Mouse (Mus musculus): ENCODE data around the gene Pde11a. TPM values are rescaled to one million over a fixed set of nuclear protein-coding genes. Genes with fewer than 3 reads are reported as not detected.

Pde11a gene
- polyA plus RNA-seq, 1 experiment from 2014 or later = 0.18 TPM

- Histone ChIP-seq H3K4me1 (replicated peaks) (peaks cover 8% of the 10 kb centered on the region), H3K27me3 (no peaks in the 10 kb centered on the region), H3K27ac (no peak overlapping the region), H3K4me2 (no peak overlapping the region), H3K36me3 (no peaks in the 10 kb centered on the region), H3K9ac (no peak overlapping the region), H3K4me3 (no peak overlapping the region), H3K9me3 (replicated peaks) (no peaks in the 10 kb centered on the region)
- ATAC-seq (replicated peaks; ENCODE audit: insufficient number of reproducible peaks, insufficient read depth, low FRiP score, low read depth) = no peak
- WGBS = 46% methylated on average over 3 of the region's 3 CpGs
Observed at GRCm38 (mm10) chr2:76087170-76087569, 251.4 kb downstream of the Pde11a start.

- no peak overlapping the region for H3K4me3 ChIP-seq
- no peak overlapping the region for H3K9ac ChIP-seq
- no peaks in the 10 kb centered on the region for H3K27me3 ChIP-seq
- 75% methylated on average over 4 of the region's 4 CpGs for WGBS
- no peaks in the 10 kb centered on the region for H3K9me3 ChIP-seq (replicated peaks)
- H3K36me3 ChIP-seq = no peaks in the 10 kb centered on the region
- H3K4me1 ChIP-seq (replicated peaks) = peaks cover 8% of the 10 kb centered on the region
- no peak overlapping the region for H3K4me2 ChIP-seq
- H3K27ac ChIP-seq = no peak overlapping the region
- no peak for ATAC-seq (replicated peaks; ENCODE audit: insufficient number of reproducible peaks, insufficient read depth, low FRiP score, low read depth)
Observed at GRCm38 (mm10) chr2:76084982-76085381, 253.6 kb downstream of the Pde11a start.

- no peaks in the 10 kb centered on the region for H3K36me3 ChIP-seq
- ATAC-seq (replicated peaks; ENCODE audit: insufficient number of reproducible peaks, insufficient read depth, low FRiP score, low read depth) = no peak
- no peaks in the 10 kb centered on the region for H3K27me3 ChIP-seq
- H3K9ac ChIP-seq = no peak overlapping the region
- no peaks in the 10 kb centered on the region for H3K9me3 ChIP-seq (replicated peaks)
- H3K4me1 ChIP-seq (replicated peaks) = peaks cover 8% of the 10 kb centered on the region
- no peak overlapping the region for H3K4me2 ChIP-seq
- no peak overlapping the region for H3K27ac ChIP-seq
- H3K4me3 ChIP-seq = no peak overlapping the region
- 47% methylated on average over 3 of the region's 3 CpGs for WGBS
Observed at GRCm38 (mm10) chr2:76083901-76084300, 254.7 kb downstream of the Pde11a start.

- WGBS = 94% methylated on average over 2 of the region's 2 CpGs
- H3K4me1 ChIP-seq (replicated peaks) = peaks cover 5% of the 10 kb centered on the region
Observed at GRCm38 (mm10) chr2:76083396-76083795, 255.2 kb downstream of the Pde11a start.

GRCm38 (mm10) chr2:76081991-76082390, 256.6 kb downstream of the Pde11a start:
- H3K9me3 ChIP-seq (replicated peaks) = no peaks in the 10 kb centered on the region
- no peaks in the 10 kb centered on the region for H3K27me3 ChIP-seq
- H3K36me3 ChIP-seq = no peaks in the 10 kb centered on the region
- H3K27ac ChIP-seq = no peak overlapping the region
- no peak overlapping the region for H3K4me3 ChIP-seq
- no peak for ATAC-seq (replicated peaks; ENCODE audit: insufficient number of reproducible peaks, insufficient read depth, low FRiP score, low read depth)
- peaks cover 2% of the 10 kb centered on the region; the same call in 1 of the 2 replicates for H3K4me1 ChIP-seq (replicated peaks)
- no peak overlapping the region for H3K9ac ChIP-seq
- H3K4me2 ChIP-seq = no peak overlapping the region
- 41% methylated on average over 5 of the region's 5 CpGs for WGBS

More at GRCm38 (mm10) chr2:76083396-76083795, 255.2 kb downstream of the Pde11a start:
- no peaks in the 10 kb centered on the region for H3K36me3 ChIP-seq
- H3K9ac ChIP-seq = no peak overlapping the region
- H3K4me3 ChIP-seq = no peak overlapping the region
- no peaks in the 10 kb centered on the region for H3K27me3 ChIP-seq
- no peak overlapping the region for H3K4me2 ChIP-seq
- no peak for ATAC-seq (replicated peaks; ENCODE audit: insufficient number of reproducible peaks, insufficient read depth, low FRiP score, low read depth)
- no peaks in the 10 kb centered on the region for H3K9me3 ChIP-seq (replicated peaks)
- no peak overlapping the region for H3K27ac ChIP-seq

- H3K36me3 ChIP-seq = no peaks in the 10 kb centered on the region
- WGBS = 55% methylated on average over 3 of the region's 3 CpGs
- no peaks in the 10 kb centered on the region for H3K9me3 ChIP-seq (replicated peaks)
- no peaks in the 10 kb centered on the region for H3K27me3 ChIP-seq
- peaks cover 2% of the 10 kb centered on the region; the same call in 1 of the 2 replicates for H3K4me1 ChIP-seq (replicated peaks)
- H3K27ac ChIP-seq = no peak overlapping the region
- H3K9ac ChIP-seq = no peak overlapping the region
- no peak overlapping the region for H3K4me3 ChIP-seq
- no peak for ATAC-seq (replicated peaks; ENCODE audit: insufficient number of reproducible peaks, insufficient read depth, low FRiP score, low read depth)
- H3K4me2 ChIP-seq = no peak overlapping the region
Observed at GRCm38 (mm10) chr2:76080549-76080948, 258.0 kb downstream of the Pde11a start.

- no peaks in the 10 kb centered on the region for H3K4me1 ChIP-seq (replicated peaks)
- H3K27me3 ChIP-seq = no peaks in the 10 kb centered on the region
- no peak overlapping the region for H3K4me3 ChIP-seq
- H3K4me2 ChIP-seq = no peak overlapping the region
- no peak overlapping the region for H3K9ac ChIP-seq
- H3K9me3 ChIP-seq (replicated peaks) = no peaks in the 10 kb centered on the region
- H3K36me3 ChIP-seq = no peaks in the 10 kb centered on the region
- no peak overlapping the region for H3K27ac ChIP-seq
- ATAC-seq (replicated peaks; ENCODE audit: insufficient number of reproducible peaks, insufficient read depth, low FRiP score, low read depth) = no peak
- 84% methylated on average over 2 of the region's 2 CpGs for WGBS
Observed at GRCm38 (mm10) chr2:76076838-76077237, 261.7 kb downstream of the Pde11a start.

- WGBS = 83% methylated on average over 4 of the region's 4 CpGs
- Histone ChIP-seq H3K27me3 (no peaks in the 10 kb centered on the region), H3K4me3 (no peak overlapping the region), H3K4me2 (no peak overlapping the region), H3K9ac (no peak overlapping the region), H3K9me3 (replicated peaks) (no peaks in the 10 kb centered on the region), H3K4me1 (replicated peaks) (no peaks in the 10 kb centered on the region; the same call in 1 of the 2 replicates), H3K36me3 (no peaks in the 10 kb centered on the region), H3K27ac (no peak overlapping the region)
- no peak for ATAC-seq (replicated peaks; ENCODE audit: insufficient number of reproducible peaks, insufficient read depth, low FRiP score, low read depth)
Observed at GRCm38 (mm10) chr2:76076047-76076446, 262.5 kb downstream of the Pde11a start.

- no peak overlapping the region for H3K9ac ChIP-seq
- no peak overlapping the region for H3K27ac ChIP-seq
- H3K4me2 ChIP-seq = no peak overlapping the region
- no peaks in the 10 kb centered on the region for H3K36me3 ChIP-seq
- no peak for ATAC-seq (replicated peaks; ENCODE audit: insufficient number of reproducible peaks, insufficient read depth, low FRiP score, low read depth)
- H3K4me1 ChIP-seq (replicated peaks) = peaks cover 15% of the 10 kb centered on the region
- H3K4me3 ChIP-seq = no peak overlapping the region
- no peaks in the 10 kb centered on the region for H3K9me3 ChIP-seq (replicated peaks)
- no peaks in the 10 kb centered on the region for H3K27me3 ChIP-seq
- WGBS = 49% methylated on average over 6 of the region's 6 CpGs
Observed at GRCm38 (mm10) chr2:76073079-76073478, 265.5 kb downstream of the Pde11a start.

- peaks cover 16% of the 10 kb centered on the region for H3K4me1 ChIP-seq (replicated peaks)
- WGBS = 3% methylated on average over 19 of the region's 19 CpGs
- H3K27me3 ChIP-seq = no peaks in the 10 kb centered on the region
- peak overlapping the region; percentile 39; the same call in 1 of the 2 replicates for H3K9ac ChIP-seq
- no peaks in the 10 kb centered on the region for H3K9me3 ChIP-seq (replicated peaks)
- ATAC-seq (replicated peaks; ENCODE audit: insufficient number of reproducible peaks, insufficient read depth, low FRiP score, low read depth) = peak; percentile 93
- peak overlapping the region; percentile 59 for H3K4me2 ChIP-seq
- peak overlapping the region; percentile 64 for H3K27ac ChIP-seq
- H3K36me3 ChIP-seq = no peaks in the 10 kb centered on the region
- peak overlapping the region; percentile 55 for H3K4me3 ChIP-seq
Observed at GRCm38 (mm10) chr2:76070432-76071306, 267.9 kb downstream of the Pde11a start.

GRCm38 (mm10) chr2:76069238-76069637, 269.3 kb downstream of the Pde11a start:
- H3K4me1 ChIP-seq (replicated peaks) = peaks cover 23% of the 10 kb centered on the region
- no peak for ATAC-seq (replicated peaks; ENCODE audit: insufficient number of reproducible peaks, insufficient read depth, low FRiP score, low read depth)
- 0 out of 2 replicates have a peak overlapping the region, but pooled peaks have one; percentile 11 for H3K4me3 ChIP-seq
- H3K9ac ChIP-seq = no peak overlapping the region
- no peaks in the 10 kb centered on the region for H3K27me3 ChIP-seq
- WGBS = 45% methylated on average over 13 of the region's 13 CpGs
- H3K4me2 ChIP-seq = peak overlapping the region; percentile 59
- no peak overlapping the region for H3K27ac ChIP-seq
- no peaks in the 10 kb centered on the region for H3K9me3 ChIP-seq (replicated peaks)
- H3K36me3 ChIP-seq = no peaks in the 10 kb centered on the region

GRCm38 (mm10) chr2:76068155-76068554, 270.4 kb downstream of the Pde11a start:
- Histone ChIP-seq H3K4me3 (no peak overlapping the region), H3K27me3 (no peaks in the 10 kb centered on the region), H3K9ac (no peak overlapping the region), H3K36me3 (no peaks in the 10 kb centered on the region), H3K9me3 (replicated peaks) (no peaks in the 10 kb centered on the region), H3K4me1 (replicated peaks) (peaks cover 23% of the 10 kb centered on the region), H3K27ac (no peak overlapping the region), H3K4me2 (no peak overlapping the region)
- WGBS = 83% methylated on average over 10 of the region's 10 CpGs
- no peak for ATAC-seq (replicated peaks; ENCODE audit: insufficient number of reproducible peaks, insufficient read depth, low FRiP score, low read depth)

Measured in heart, embryonic 15.5 days (tissue).